Mouse (Mus musculus): ENCODE results near the gene Rgs8.
A peak's percentile ranks its signal among the peaks of the same experiment; 100 is the strongest.

Rgs8 gene

DNA sequence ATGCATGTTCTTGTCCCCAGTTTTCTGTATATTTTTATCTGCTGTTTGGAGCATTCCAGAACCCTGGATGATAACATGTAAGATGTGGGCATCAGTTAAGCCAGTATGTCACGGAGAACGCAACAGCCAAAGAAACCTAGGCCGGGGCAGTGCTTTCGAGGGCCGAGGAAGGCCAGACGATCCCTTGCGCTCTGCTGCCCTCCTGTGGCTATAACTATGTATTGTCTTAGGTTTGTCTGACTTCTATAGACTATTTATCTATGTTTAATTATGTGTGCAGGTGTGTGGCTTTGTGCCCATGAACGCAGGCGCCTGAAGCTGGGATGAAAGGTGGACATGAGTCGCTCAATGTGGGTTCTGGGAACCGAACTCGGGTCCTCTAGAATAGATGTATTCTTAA lies 93.9 kb downstream of the Rgs8 start:
- peak; percentile 71 for DNase-seq

DNA sequence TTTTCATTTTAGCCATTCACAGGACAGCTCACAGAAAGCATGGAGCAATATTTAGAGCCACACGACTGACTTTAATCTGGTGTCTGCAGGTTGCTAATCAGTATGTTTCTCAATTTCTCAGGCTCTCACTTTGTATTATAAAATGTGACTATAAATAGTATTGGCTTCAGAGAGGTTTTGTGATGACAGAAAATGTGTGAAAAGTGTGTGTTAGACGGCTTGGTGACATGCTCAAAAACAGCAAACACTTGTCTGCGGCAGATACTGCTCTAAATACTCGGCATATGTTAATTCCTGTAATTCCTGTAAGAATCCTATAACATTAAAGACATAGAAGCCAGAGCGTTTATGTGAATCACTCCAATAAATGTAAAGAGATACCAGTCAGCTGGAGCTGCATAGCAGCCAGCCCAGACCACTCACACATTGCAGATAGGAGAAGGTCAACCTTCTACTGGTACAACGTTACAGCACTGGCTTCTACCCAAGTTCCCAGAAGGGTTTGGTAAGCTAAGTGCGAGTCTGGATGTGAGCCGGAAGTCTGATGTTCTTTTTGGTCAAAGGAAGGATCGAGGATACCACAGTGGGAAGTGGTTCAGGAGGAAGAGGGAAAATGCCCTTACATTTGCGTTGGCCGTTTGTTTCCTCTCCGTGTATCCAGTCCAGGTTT lies 95.2 kb downstream of the Rgs8 start:
- DNase-seq, result no peak

GRCm38 (mm10) chr1:153748549-153748948 lies 95.7 kb downstream of the Rgs8 start:
- peak; percentile 52 for DNase-seq

DNA sequence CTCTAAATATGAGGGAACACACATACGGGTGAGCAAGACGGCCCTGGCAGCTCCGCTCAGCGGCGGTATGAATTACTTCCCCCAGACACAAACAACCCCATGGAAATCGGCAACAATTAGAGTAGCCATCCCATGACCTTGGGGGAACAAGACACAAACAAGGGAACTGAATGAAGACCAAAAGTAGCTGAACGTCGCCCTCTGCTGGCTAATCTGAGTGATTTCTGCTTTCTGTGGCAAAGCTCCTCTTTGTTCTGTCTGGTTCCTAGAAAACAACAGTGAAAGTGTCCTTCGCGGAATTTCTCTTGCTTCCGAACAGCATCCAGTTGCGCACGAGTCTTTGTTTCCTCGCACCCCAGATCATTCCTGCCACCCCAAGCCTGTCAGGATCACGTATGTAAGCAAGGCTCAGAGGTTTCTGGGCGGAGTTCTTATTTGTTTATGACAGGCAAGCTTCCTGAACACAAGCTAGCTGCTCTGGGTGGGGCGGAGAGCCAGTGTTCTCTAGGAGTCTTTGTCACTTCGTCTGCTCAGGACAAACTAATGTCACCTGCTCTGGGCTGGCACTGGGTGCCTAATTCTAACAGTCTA lies 96.5 kb downstream of the Rgs8 start, which contains the start of gene Rnasel:
TSS of gene Rnasel (plus strand) at position 216 of the 591 bp plus-strand sequence.
- peak; percentile 67 for DNase-seq

All from kidney, adult 9 months (tissue).